Mouse (Mus musculus) lung, adult 2 months (tissue): ENCODE data around the gene Cacna1a. TPM values are rescaled to one million over a fixed set of nuclear protein-coding genes. Genes with fewer than 3 reads are reported as not detected.

Experiments
- DNase-seq: peaks from one replicate; pipeline ENCODE4 v3.0.0; 2022
- H3K4me1 ChIP-seq: fragments of 200-500 bp; 2 replicates; pipeline ENCODE4 v1.6.1; 2011; ENCODE audit warnings: low read length; ENCODE audit not compliant: control insufficient read depth, insufficient read depth
- H3K4me3 ChIP-seq: fragments of 200-500 bp; replicated peaks from 2 replicates; pipeline ENCODE3; 2011; ENCODE audit warnings: low read depth, mild to moderate bottlenecking, control low read depth, low read length; ENCODE audit errors: extremely low read depth
- CTCF ChIP-seq: fragments of 200-500 bp; IDR thresholded peaks from 2 replicates; pipeline ENCODE4 v1.5.1; 2011; ENCODE audit warnings: mild to moderate bottlenecking, low read length, control low read depth; ENCODE audit not compliant: insufficient read depth
- POLR2A ChIP-seq: fragments of 200-500 bp; IDR thresholded peaks from 2 replicates; pipeline ENCODE4 v1.6.1; 2011; ENCODE audit warnings: low read depth, mild to moderate bottlenecking, control low read depth, low read length, borderline replicate concordance; ENCODE audit errors: extremely low read depth
- WGBS: fragments of 180-500 bp; shearing (Covaris S2); methylation state at CpG from one replicate; pipeline ENCODE4 v1.1.7; 2018; 5-methylcytosine and 5-hydroxymethylcytosine counted together
- polyA plus RNA-seq: library from polyadenylated mRNA; depleted of rRNA; stranded (reverse); fragments of >200 nt; gene quantifications from 2 replicates; pipeline ENCODE4 v1.2.3, GENCODE M21; 2012

Gene Cacna1a
- polyA plus RNA-seq, 1 experiment = 13.3 TPM

- WGBS = 15% methylated on average over 23 of the region's 23 CpGs
- Histone ChIP-seq H3K4me3 (no peak overlapping the region), H3K4me1 (no peaks in the 10 kb centered on the region)
- DNase-seq = peak; percentile 69
- TF ChIP-seq CTCF = peak; percentile 93
- TF ChIP-seq POLR2A = no peak
Observed at GRCm38 (mm10) chr8:84363428-84364134, 24.7 kb upstream of the Cacna1a start.

- Histone ChIP-seq H3K4me3 (no peak overlapping the region), H3K4me1 (no peaks in the 10 kb centered on the region)
- WGBS = 92% methylated on average over 1 of the region's 1 CpGs
- DNase-seq = no peak
- TF ChIP-seq CTCF = no peak
- no peak for TF ChIP-seq POLR2A
Observed at GRCm38 (mm10) chr8:84365197-84365596, 23.0 kb upstream of the Cacna1a start.

- no peak overlapping the region for H3K4me3 ChIP-seq
- WGBS = 66% methylated on average over 4 of the region's 4 CpGs
- H3K4me1 ChIP-seq = no peaks in the 10 kb centered on the region
- TF ChIP-seq CTCF (no peak), POLR2A (no peak)
- DNase-seq = no peak
Observed at GRCm38 (mm10) chr8:84370972-84371371, 17.3 kb upstream of the Cacna1a start.

GRCm38 (mm10) chr8:84375038-84375437 is 13.2 kb upstream of the Cacna1a start:
- Histone ChIP-seq H3K4me1 (no peaks in the 10 kb centered on the region), H3K4me3 (no peak overlapping the region)
- TF ChIP-seq POLR2A (no peak), CTCF (no peak)
- no peak for DNase-seq
- 33% methylated on average over 5 of the region's 5 CpGs for WGBS

DNA sequence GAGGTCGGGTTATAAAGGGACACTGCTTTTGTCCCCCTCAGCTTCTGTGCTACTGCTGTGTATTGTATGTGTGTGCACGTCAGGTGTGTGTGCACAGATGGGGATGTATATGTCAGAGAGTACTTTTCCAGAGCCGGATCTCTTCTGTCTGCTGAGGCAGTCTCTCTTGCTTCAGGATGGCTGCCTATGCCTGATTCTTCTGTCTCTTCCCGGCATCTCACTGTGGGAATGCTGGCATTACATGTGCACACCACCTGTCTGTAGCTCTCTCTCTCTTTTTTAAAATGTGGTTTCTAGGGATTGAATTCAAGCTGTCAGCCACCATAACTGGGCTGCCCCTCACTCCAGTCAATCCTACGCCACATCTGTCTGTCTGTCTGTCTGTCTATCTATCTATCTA is 12.4 kb upstream of the Cacna1a start:
- Histone ChIP-seq H3K4me1 (no peaks in the 10 kb centered on the region), H3K4me3 (no peak overlapping the region)
- TF ChIP-seq POLR2A (no peak), CTCF (no peak)
- no peak for DNase-seq
- WGBS = 73% methylated on average over 5 of the region's 5 CpGs

DNA sequence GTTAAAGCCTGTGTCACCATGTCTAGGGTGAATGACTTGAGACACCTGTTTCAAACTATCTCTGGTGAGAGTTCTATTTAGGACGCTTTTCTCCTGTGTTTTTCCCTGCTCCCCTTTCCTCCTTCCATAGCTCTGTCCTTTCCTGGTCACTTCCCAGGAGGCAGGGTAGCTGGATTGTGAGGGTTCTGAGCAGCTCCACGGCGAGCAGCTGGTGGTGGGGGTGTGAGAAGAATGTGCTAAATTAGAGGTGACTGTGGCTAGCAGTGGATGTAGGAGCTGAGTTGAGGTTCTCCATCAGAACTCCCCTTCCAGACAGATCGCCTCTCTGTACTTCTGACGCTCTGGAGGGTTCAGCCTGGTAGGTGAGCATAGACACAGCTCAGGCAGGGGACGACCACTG is 11.7 kb upstream of the Cacna1a start:
- TF ChIP-seq CTCF (no peak), POLR2A (no peak)
- Histone ChIP-seq H3K4me3 (no peak overlapping the region), H3K4me1 (no peaks in the 10 kb centered on the region)
- DNase-seq = no peak
- WGBS = 66% methylated on average over 6 of the region's 6 CpGs

DNA sequence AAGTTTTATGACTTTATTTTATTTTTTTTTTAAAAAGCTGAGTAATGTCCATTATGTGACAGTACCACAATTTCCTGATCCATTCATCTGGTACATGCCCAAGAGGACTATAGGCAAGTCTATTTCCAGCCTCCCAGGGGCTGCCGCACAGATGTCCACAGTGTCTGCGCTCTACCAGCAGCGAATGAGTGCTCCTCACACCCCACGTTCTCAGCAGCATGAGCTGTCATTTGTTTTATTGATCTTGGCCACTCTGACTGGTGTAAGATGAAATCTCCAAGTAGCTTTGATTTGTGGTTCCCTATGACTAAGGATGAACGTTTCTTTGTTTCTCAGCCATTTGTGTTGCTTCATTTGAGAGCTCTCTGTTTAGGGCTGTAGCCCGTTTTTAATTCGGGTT is 6.6 kb upstream of the Cacna1a start:
- TF ChIP-seq CTCF (no peak), POLR2A (no peak)
- no peaks in the 10 kb centered on the region for H3K4me1 ChIP-seq
- no peak overlapping the region for H3K4me3 ChIP-seq
- 77% methylated on average over 7 of the region's 7 CpGs for whole genome bisulfite sequencing
- DNase-seq = no peak

GRCm38 (mm10) chr8:84388773-84389172 is 533 bp downstream of the Cacna1a start:
- no peak for DNase-seq
- TF ChIP-seq POLR2A = no peak
- no peak for TF ChIP-seq CTCF
- no peaks in the 10 kb centered on the region for H3K4me1 ChIP-seq
- no peak overlapping the region for H3K4me3 ChIP-seq
- WGBS = 15% methylated on average over 9 of the region's 9 CpGs

DNA sequence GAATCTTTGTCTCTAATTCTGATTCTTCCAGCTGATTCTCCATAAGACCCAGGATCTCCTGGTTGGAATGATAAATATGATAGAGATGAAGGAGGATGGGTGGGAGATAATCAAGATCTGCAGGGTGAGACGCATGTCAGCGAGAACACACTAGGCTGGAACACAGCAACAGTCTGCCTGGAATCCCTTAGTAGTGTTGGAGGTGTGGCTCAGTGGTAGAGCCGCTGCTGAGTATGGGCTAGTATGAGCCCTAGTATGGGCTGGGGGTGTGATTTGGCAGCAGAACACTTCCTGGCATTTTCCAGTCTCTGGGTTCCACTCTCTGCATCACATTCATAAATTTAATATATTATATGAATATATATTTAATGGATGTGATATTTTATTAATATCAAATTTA is 933 bp downstream of the Cacna1a start:
- WGBS = 50% methylated on average over 3 of the region's 3 CpGs

DNA sequence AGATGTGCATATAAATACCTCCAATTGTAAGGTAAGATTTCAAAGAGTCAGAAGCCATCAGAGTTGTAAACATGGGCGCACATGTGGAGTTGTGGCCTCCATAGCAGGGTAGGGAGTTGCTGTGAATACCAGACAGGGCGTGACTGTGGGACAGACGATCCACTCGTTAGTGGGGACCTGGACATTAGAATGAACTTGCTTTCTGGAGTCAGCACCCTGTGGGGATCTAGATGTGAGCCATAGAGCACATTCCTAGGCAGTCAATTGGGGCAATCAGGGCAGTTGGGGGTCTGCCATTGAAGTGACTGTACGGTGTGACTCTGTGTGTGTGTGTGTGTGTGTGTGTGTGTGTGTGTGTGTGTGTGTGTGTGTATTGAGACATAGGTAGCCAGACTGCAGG is 3.4 kb downstream of the Cacna1a start:
- no peaks in the 10 kb centered on the region for H3K4me1 ChIP-seq
- 89% methylated on average over 5 of the region's 5 CpGs for WGBS
- H3K4me3 ChIP-seq = no peak overlapping the region
- DNase-seq = no peak
- no peak for TF ChIP-seq CTCF
- TF ChIP-seq POLR2A = no peak

More for the DNA sequence above, 933 bp downstream of the Cacna1a start:
- DNase-seq = no peak
- TF ChIP-seq CTCF = no peak
- TF ChIP-seq POLR2A = no peak
- Histone ChIP-seq H3K4me1 (no peaks in the 10 kb centered on the region), H3K4me3 (no peak overlapping the region)
